Mouse (Mus musculus) lung, embryonic 14.5 days (tissue): ENCODE measurements around the gene 5730480H06Rik. TPM values are rescaled to one million over a fixed set of nuclear protein-coding genes. Genes with fewer than 3 reads are reported as not detected.

Experiments used
- ATAC-seq: fragments of 200-750 bp; cut with Nextera tagmentation; 2 replicates; pipeline ENCODE4 v1.8.0; 2017; ENCODE audit warnings: mild to moderate bottlenecking, moderate TSS enrichment, moderate library complexity; ENCODE audit not compliant: insufficient read depth
- DNase-seq: peaks from one replicate; pipeline ENCODE4 v3.0.0-alpha.2; 2015
- H3K27ac ChIP-seq: fragments of 300-500 bp; sonication (generic); 2 replicates; pipeline ENCODE4 v1.5.1; 2014; ENCODE audit warnings: low read depth, mild to moderate bottlenecking, moderate library complexity
- H3K27me3 ChIP-seq: fragments of 300-500 bp; sonication (generic); 2 replicates; pipeline ENCODE4 v1.6.1; 2014; ENCODE audit warnings: low read length, control low read depth; ENCODE audit not compliant: insufficient read depth
- H3K36me3 ChIP-seq: fragments of 300-500 bp; sonication (generic); 2 replicates; pipeline ENCODE4 v1.6.1; 2014; ENCODE audit warnings: control low read depth; ENCODE audit not compliant: insufficient read depth
- H3K4me1 ChIP-seq: fragments of 300-500 bp; sonication (generic); 2 replicates; pipeline ENCODE4 v1.6.1; 2014; ENCODE audit warnings: antibody characterized with exemption, control low read depth; ENCODE audit not compliant: insufficient read depth
- H3K4me2 ChIP-seq: fragments of 300-500 bp; sonication (generic); 2 replicates; pipeline ENCODE4 v1.6.1; 2014; ENCODE audit warnings: mild to moderate bottlenecking
- H3K4me3 ChIP-seq: fragments of 300-500 bp; sonication (generic); 2 replicates; pipeline ENCODE4 v1.5.1; 2014; ENCODE audit warnings: low read depth, low read length
- H3K9ac ChIP-seq: fragments of 300-500 bp; sonication (generic); 2 replicates; pipeline ENCODE4 v1.6.1; 2014
- H3K9me3 ChIP-seq: fragments of 300-500 bp; sonication (generic); 2 replicates; pipeline ENCODE4 v1.6.1; 2016; ENCODE audit warnings: low read depth, low read length, control low read depth
- CTCF ChIP-seq: IDR thresholded peaks from 2 replicates; pipeline ENCODE4 v1.5.1; 2016; ENCODE audit warnings: antibody characterized with exemption, low read depth
- WGBS: fragments of 180-500 bp; shearing (Covaris S2); extraction: QIAGEN DNeasy Blood & Tissue Kit; methylation state at CpG from one replicate; pipeline ENCODE4 v1.1.7; 2014; 5-methylcytosine and 5-hydroxymethylcytosine counted together
- polyA plus RNA-seq: library from polyadenylated mRNA; unstranded; fragments of >200 nt; fragmentation: Nextera tagmentation; extraction: Ambion mirVana; gene quantifications from 2 replicates; pipeline ENCODE4 v1.2.1, GENCODE M21; 2014

5730480H06Rik gene
- polyA plus RNA-seq, 1 experiment from 2014 or later = 22.8 TPM

- no peak overlapping the region for H3K9ac ChIP-seq
- ATAC-seq (no peak), DNase-seq (no peak)
- H3K4me3 ChIP-seq = no peak overlapping the region
- H3K4me1 ChIP-seq = no peaks in the 10 kb centered on the region
- no peak overlapping the region for H3K4me2 ChIP-seq
- no peaks in the 10 kb centered on the region for H3K36me3 ChIP-seq
- no peak for TF ChIP-seq CTCF
- H3K27me3 ChIP-seq = no peaks in the 10 kb centered on the region
- no peak overlapping the region for H3K27ac ChIP-seq
- 86% methylated on average over 2 of the region's 2 CpGs for WGBS
- H3K9me3 ChIP-seq = no peaks in the 10 kb centered on the region
Observed at GRCm38 (mm10) chr5:48419741-48420140, 92.0 kb downstream of the 5730480H06Rik start.

GRCm38 (mm10) chr5:48421957-48422356 lies 94.2 kb downstream of the 5730480H06Rik start:
- H3K4me3 ChIP-seq = no peak overlapping the region
- H3K4me2 ChIP-seq = no peak overlapping the region
- 82% methylated on average over 1 of the region's 1 CpGs for WGBS
- H3K27me3 ChIP-seq = no peaks in the 10 kb centered on the region
- no peaks in the 10 kb centered on the region for H3K9me3 ChIP-seq
- no peak for TF ChIP-seq CTCF
- no peak for ATAC-seq
- H3K36me3 ChIP-seq = no peaks in the 10 kb centered on the region
- H3K9ac ChIP-seq = no peak overlapping the region
- H3K4me1 ChIP-seq = no peaks in the 10 kb centered on the region
- no peak for DNase-seq
- no peak overlapping the region for H3K27ac ChIP-seq

DNA sequence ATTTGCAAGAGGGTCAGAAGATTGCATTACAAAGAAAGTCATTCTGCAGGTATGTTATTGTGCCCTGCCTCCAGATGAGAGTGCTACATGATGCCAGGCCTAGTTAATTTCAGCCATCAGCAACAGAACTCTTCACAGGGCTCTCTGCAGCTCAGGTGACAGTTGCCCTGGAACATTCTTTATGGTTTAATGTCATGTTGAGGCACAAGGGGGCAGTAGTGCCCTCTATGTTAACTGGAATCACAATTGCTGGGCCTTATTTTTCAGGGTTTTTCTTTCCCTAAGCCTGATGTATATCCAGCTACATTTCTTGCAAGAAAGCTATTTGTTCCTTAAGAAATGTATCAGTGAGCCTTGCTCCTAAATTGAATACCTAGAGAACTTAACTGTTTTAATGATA lies 102.7 kb downstream of the 5730480H06Rik start:
- peak; percentile 41; the same call in 1 of the 2 replicates for ATAC-seq
- Histone ChIP-seq H3K4me3 (no peak overlapping the region), H3K9me3 (no peaks in the 10 kb centered on the region), H3K4me1 (no peaks in the 10 kb centered on the region), H3K27ac (no peak overlapping the region), H3K4me2 (no peak overlapping the region), H3K9ac (no peak overlapping the region), H3K36me3 (no peaks in the 10 kb centered on the region), H3K27me3 (no peaks in the 10 kb centered on the region)
- TF ChIP-seq CTCF = peak; percentile 65
- DNase-seq = peak; percentile 78

DNA sequence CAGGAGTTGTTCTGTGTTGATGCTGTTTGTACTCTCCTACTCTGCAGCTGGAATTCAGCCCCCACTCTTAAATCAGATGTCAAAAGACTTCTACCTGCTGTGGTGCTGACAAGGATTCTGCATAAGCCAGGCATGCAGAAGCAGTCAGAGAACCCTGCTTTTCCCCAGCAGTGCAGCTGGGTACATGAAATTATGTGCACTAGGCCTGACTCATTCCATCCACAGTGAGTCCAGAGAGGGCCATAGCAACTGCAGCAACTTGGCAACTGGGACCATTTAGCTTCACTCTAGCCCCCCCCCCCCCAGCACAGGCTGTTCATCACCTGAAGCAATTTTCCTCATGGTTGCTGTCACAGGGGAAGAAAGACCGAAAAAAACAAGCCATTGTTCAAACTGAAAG lies 121.1 kb downstream of the 5730480H06Rik start:
- Histone ChIP-seq H3K36me3 (no peaks in the 10 kb centered on the region), H3K4me1 (no peaks in the 10 kb centered on the region), H3K4me2 (no peak overlapping the region), H3K27me3 (no peaks in the 10 kb centered on the region), H3K9me3 (no peaks in the 10 kb centered on the region), H3K9ac (no peak overlapping the region), H3K4me3 (no peak overlapping the region), H3K27ac (no peak overlapping the region)
- DNase-seq = no peak
- 77% methylated on average over 1 of the region's 1 CpGs for WGBS
- no peak for TF ChIP-seq CTCF
- ATAC-seq = no peak

GRCm38 (mm10) chr5:48460221-48460620 lies 132.5 kb downstream of the 5730480H06Rik start:
- DNase-seq (no peak), ATAC-seq (no peak)
- 59% methylated on average over 2 of the region's 2 CpGs for WGBS
- Histone ChIP-seq H3K4me1 (no peaks in the 10 kb centered on the region), H3K27me3 (no peaks in the 10 kb centered on the region), H3K9ac (no peak overlapping the region), H3K4me3 (no peak overlapping the region), H3K27ac (no peak overlapping the region), H3K9me3 (no peaks in the 10 kb centered on the region), H3K4me2 (no peak overlapping the region), H3K36me3 (no peaks in the 10 kb centered on the region)
- TF ChIP-seq CTCF = no peak
